Mouse (Mus musculus) right cerebral cortex, postnatal 14 days (tissue): ENCODE data around the gene Tmcc3.
A peak's percentile ranks its signal among the peaks of the same experiment; 100 is the strongest.
"Not testable (repeated sequence)": the region's sequence is repeated elsewhere in the genome, so short reads cannot be mapped to it uniquely, and the experiment has no call there.

ENCODE experiments used
- DNase-seq: peaks from one replicate; pipeline ENCODE4 v3.0.0; 2022

The Tmcc3 gene

DNA sequence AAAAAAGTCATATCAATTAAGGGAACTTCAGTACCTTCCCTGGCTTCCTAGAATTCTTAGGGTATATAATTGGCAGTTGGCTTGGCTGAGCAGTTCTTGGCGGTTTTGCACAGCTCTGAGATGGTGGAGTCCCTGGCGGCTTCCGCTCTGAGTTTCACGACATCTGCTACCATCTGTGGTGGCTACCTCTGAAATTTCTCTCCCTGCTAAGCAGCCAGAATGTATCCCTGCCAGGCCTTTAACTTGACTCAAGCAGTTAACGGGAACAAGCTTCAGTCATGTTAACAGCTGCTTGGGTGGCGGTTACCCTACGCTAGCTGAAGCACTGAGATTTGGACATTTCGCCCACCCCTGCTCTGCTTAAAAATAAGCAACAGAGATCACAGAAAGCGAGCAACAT, 284.0 kb downstream of the Tmcc3 start:
- peak; percentile 38 for DNase-seq

- DNase-seq = not testable (repeated sequence)
Observed at GRCm38 (mm10) chr10:94599846-94600245, 288.1 kb downstream of the Tmcc3 start.

DNA sequence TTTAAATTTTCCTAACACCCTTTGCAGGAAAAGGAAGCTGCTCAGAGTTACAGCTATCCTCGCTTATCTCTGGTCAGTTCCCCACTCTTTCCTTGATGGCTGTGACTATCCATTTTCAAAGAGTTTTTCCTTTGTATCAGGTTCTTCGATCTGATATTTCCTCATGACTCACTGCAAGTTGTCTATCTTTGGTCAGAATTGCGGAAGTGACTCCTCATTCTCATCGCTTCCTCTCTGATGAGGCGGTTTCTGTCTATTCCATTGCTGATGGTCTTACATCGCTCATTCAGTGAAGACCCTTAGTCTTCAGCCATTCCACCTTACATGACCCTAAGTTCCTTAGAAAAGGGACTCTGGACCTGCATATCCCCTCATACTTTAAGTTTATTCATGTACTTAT, 289.3 kb downstream of the Tmcc3 start:
- DNase-seq = no peak

DNA sequence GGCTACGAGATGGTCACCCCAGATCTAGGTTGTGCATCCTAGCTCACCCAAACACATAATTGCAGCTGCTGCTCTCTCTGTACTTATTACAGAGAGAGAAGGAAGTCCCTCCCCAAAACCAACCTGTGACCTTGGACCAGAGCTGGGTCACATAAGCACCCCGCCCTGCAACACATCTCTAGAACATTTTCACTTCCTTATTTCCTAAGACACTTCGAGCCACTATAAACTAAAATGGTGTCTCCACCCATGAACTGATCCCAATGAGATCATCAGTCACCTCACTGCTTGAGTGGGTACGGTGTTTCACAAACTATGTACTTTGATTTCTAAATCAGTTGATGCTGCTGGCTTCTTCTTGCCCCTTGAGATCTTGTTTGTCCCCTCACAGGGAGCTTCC, 293.7 kb downstream of the Tmcc3 start:
- DNase-seq = no peak

GRCm38 (mm10) chr10:94609309-94609777, 297.6 kb downstream of the Tmcc3 start:
- DNase-seq = peak; percentile 66

- no peak for DNase-seq
Observed at GRCm38 (mm10) chr10:94611228-94611968, 299.6 kb downstream of the Tmcc3 start.

GRCm38 (mm10) chr10:94611969-94612440, 300.3 kb downstream of the Tmcc3 start:
- DNase-seq = no peak

- DNase-seq = no peak
Observed at GRCm38 (mm10) chr10:94619586-94619985, 307.8 kb downstream of the Tmcc3 start.

- DNase-seq = no peak
Observed at GRCm38 (mm10) chr10:94620561-94620960, 308.8 kb downstream of the Tmcc3 start.

DNA sequence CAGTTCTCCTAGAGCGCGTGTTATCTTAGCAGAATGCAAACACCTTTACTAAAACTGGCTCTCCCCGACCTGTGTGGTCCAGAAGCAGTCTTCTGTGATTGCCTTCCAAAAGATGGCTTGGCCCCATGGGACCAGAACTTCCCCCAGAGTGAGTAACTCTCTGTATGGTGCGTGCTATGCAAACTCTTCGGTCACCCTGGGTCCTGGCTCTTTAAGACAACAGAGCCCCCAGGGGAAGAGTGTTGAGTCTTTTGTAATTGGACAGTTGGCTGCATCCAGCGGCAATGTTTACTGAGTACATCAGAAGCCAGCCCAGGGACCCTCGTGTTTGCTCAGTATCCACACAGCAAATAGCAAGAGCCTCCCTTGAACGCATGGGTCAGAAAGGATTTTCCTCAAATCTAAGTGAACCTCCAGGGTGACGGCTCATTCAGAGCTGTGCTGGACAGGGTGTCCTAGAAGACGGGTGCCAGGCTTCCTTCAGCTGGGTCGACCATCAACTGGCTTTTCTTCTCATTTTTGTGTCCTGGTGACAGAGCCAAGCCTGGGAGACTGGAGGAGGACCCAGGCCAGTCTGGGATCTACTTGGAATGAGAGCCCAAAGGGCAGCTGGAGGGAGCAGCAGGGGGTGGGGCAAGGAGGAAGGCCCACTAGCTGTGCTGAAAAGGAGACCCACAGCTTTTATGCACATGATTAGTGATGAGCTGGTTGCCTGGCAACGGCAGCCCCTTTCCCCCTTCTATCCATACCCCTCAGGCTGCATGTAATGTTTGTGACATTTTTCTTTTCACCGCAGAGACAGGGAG, 309.9 kb downstream of the Tmcc3 start:
- no peak for DNase-seq

- DNase-seq = no peak
Observed at GRCm38 (mm10) chr10:94622281-94622680, 310.5 kb downstream of the Tmcc3 start.

DNA sequence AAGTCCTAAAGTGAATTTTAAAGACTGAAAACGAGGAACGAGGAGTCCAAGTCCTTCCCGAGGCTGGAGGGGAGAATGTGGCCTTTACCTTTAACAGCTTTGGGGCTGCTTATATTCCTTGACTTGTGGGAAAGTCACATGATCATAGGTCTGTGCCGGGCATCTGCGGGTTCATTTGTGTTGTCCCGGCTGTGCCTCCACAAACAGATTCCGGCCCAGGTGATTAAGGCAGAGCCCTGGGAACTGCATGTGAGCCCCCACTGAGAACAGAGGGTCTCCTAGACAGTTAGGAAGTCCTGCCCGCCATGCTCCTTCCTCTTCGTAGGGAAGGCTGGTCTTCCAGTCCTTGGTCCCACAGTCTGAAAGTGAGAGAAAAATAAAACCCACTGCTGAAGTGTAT, 311.1 kb downstream of the Tmcc3 start:
- DNase-seq = no peak

DNA sequence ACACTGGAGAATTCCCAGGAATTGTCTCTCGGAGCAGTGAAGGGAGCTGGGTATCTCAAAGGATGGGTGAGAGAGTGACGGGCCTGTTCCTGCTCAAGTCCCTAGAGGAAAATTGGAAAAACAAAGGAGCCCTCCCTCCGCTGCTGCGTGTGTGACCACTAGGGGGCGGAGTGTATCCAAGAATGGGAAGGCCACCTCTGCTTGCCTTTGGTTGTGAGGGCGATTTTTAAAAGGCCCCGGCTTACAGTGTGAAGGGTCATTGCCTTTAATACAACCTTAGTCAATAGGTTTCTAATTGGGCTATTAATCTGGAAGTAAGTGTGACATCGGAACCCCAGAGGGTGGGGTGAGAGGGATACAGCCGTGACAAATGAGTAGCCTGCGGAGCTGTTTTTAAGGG, 311.9 kb downstream of the Tmcc3 start:
- DNase-seq = peak; percentile 87

DNA sequence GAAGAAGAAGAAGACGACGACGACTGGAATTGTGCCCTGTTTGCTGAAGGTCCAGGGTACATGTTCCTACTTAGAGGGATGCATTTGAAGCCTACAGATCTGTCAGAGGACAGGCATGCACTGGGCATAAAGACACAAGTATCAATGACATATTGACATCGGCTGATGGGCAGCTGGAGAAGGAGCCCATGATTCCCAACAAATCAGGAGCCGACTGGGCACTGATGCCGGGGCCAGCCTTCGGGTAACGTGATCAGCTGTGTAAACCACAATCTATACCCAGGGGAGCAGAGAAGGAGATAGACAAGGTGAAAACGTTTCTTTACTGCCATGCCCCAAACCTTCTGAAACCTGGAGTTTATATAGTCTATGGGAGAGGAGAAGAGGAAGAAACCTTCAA, 313.3 kb downstream of the Tmcc3 start:
- DNase-seq = no peak

DNA sequence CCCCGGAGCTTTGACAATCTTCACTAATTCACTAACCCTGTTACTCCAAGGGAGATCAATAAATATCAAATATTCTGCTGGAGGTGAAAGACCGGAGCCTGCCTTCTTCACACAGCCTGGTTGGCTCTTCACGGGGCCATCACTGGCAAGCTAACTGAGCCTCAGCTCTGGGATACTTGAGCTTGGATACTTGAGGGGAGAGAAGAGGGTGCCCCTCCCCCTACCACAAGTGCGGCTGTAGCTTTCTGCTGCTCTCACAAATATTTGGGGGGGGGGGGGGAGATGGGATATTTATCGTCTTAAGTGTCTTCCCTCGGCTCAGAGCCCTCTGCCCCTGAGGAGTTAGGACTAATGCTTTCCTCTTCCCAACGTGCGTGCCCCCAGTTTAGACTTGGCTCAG, 313.9 kb downstream of the Tmcc3 start:
- DNase-seq = no peak

DNA sequence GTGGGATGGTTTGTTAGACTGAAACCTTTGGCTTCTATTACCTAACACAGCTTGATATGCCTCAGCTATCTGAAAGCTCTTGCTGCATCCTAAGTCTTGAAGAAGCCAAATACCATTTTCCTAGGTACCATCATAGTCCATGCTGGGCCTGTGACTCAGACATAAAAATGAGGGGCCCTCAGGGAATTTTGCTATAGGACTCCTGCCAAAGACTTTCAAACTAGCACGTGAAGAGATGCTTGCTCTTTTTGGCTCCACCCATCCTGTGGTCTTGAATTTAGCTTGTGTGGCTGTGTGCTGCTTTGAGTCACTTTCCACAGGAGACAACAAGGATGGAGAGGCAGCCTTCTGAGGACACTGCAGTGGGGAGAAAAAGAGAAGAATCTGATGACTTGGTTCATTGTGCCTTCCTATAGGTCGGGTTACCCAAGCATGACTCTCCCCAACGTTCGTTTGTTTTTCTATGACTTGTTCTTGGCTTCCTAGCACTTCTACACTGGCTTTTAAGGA, 319.1 kb downstream of the Tmcc3 start:
- DNase-seq = no peak

- no peak for DNase-seq
Observed at GRCm38 (mm10) chr10:94631541-94632113, 319.9 kb downstream of the Tmcc3 start.

- no peak for DNase-seq
Observed at GRCm38 (mm10) chr10:94632245-94632644, 320.5 kb downstream of the Tmcc3 start.

DNA sequence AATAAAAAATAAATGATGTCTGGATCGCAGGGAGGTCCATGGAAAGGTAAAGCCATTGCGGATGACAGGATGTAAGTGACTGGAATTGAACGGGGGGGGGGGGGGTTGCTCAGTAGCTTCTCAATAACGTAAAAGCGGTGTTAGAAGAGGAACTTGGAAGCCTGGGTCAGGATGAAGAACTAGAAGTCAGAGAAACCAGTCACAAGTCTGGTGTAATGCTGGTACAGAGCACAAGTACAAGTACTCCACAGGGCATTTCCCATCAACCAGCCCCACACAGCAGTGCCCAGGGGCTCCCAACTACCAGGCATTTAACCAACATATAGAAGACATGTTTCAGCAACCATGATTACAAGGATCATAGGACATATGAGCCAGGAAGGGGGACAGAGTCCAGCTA, 326.9 kb downstream of the Tmcc3 start:
- no peak for DNase-seq

DNA sequence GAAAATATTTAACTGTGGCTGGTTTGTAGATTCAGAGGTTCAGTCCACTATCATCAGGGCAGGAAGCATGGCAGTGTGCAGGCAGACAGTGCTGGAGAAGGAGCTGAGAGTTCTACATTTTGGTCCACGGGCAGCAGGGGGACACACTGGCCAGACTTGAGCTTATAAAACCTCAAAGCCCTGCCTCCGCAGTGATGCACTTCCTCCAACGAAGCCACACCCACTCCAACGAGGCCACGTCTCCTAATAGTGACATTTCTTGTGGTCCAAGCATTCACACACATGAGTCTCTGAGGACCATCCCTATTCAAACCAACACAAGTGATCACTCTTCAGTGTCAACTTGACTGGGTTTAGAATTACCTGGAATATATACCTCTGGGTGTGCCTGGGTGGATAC, 327.5 kb downstream of the Tmcc3 start:
- DNase-seq = no peak

GRCm38 (mm10) chr10:94640067-94640466, 328.3 kb downstream of the Tmcc3 start:
- no peak for DNase-seq
